Mouse (Mus musculus): Measurements from ENCODE around the gene Hcn3.

The Hcn3 gene

GRCm38 (mm10) chr3:89100811-89101210, 59.2 kb downstream of the Hcn3 start, which contains the start of gene Gm43738:
TSS of gene Gm43738 (minus strand) at chr3:89101099.
- no peak for DNase-seq (ENCODE audit: low read depth, low spot score)

Measured in retina, adult 2 months (tissue).